8 mouse cellular contexts compared by ENCODE assay signal in genomic region chr4:57543692-57544256, GRCm38 (mm10). TPM values are rescaled to one million over a fixed set of nuclear protein-coding genes. Genes with fewer than 3 reads are reported as not detected.
DNase-seq lines count a peak whose midpoint lies in the region; ATAC-seq and TF ChIP-seq lines count a peak whose summit lies in the region.

No protein-coding gene starts in this region.

- WGBS in kidney, embryonic 14.5 days, result 6% methylated on average over 6 of the region's 6 CpGs
- 3% methylated on average over 6 of the region's 6 CpGs for WGBS in limb, embryonic 15.5 days
- WGBS in stomach, embryonic 14.5 days, result 2% methylated on average over 6 of the region's 6 CpGs

- peaks cover 9% of the 10 kb centered on the region for H3K4me1 ChIP-seq in kidney, embryonic 14.5 days (ENCODE audit: control insufficient read depth, insufficient read depth, low read length)
- H3K4me1 ChIP-seq in embryonic fibroblast, embryonic 13.5 days (ENCODE audit: control insufficient read depth, insufficient read depth, low read length), result peaks cover 5% of the 10 kb centered on the region
- peaks cover 21% of the 10 kb centered on the region for H3K4me1 ChIP-seq in limb, embryonic 15.5 days
- peaks cover 10% of the 10 kb centered on the region for H3K4me1 ChIP-seq in stomach, embryonic 14.5 days (ENCODE audit: control insufficient read depth, insufficient read depth, low read length)

- peak overlapping the region; percentile 67; the same call in 1 of the 2 replicates for H3K27ac ChIP-seq in kidney, embryonic 14.5 days (ENCODE audit: low read depth, low read length)
- H3K27ac ChIP-seq in embryonic fibroblast, embryonic 13.5 days (ENCODE audit: insufficient read depth, low read length), result peak overlapping the region; percentile 92
- H3K27ac ChIP-seq in limb, embryonic 15.5 days, result peak overlapping the region; percentile 82
- peak overlapping the region; percentile 90 for H3K27ac ChIP-seq in stomach, embryonic 14.5 days (ENCODE audit: low read length)

- no peak overlapping the region for H3K4me3 ChIP-seq in kidney, embryonic 14.5 days (ENCODE audit: low read length)
- H3K4me3 ChIP-seq in embryonic fibroblast, embryonic 13.5 days (ENCODE audit: insufficient read depth, low read length), result no peak overlapping the region
- no peak overlapping the region for H3K4me3 ChIP-seq in limb, embryonic 15.5 days
- H3K4me3 ChIP-seq in stomach, embryonic 14.5 days (ENCODE audit: low read depth, low read length), result no peak overlapping the region

- no peak for DNase-seq in kidney, adult 8-10 months
- DNase-seq in Muller cell, postnatal 12 days (ENCODE audit: inconsistent ontology term), result peak; percentile 93
- no peak for DNase-seq in cerebellum, adult 11 months
- no peak for DNase-seq in gastrocnemius, postnatal 10 days

- H3K27me3 ChIP-seq in kidney, embryonic 14.5 days (ENCODE audit: control insufficient read depth, insufficient read depth, low read length), result no peaks in the 10 kb centered on the region
- H3K27me3 ChIP-seq in limb, embryonic 15.5 days, result no peaks in the 10 kb centered on the region
- no peaks in the 10 kb centered on the region for H3K27me3 ChIP-seq in stomach, embryonic 14.5 days (ENCODE audit: control insufficient read depth, insufficient read depth, low read length)

- TF ChIP-seq CTCF in embryonic fibroblast, embryonic 13.5 days (IDR thresholded peaks at IDR 0.05; ENCODE audit: borderline replicate concordance, insufficient read depth, low read length), result no peak

- peak; percentile 78; the same call in 1 of the 2 replicates for ATAC-seq in kidney, embryonic 14.5 days (ENCODE audit: low FRiP score, low TSS enrichment)
- peak; percentile 75 for ATAC-seq in limb, embryonic 15.5 days (ENCODE audit: insufficient number of reproducible peaks, low FRiP score, low TSS enrichment, low read depth)
- ATAC-seq in stomach, embryonic 14.5 days (ENCODE audit: insufficient number of reproducible peaks, insufficient read depth, low FRiP score, low read depth), result peak; percentile 49; the same call in 1 of the 2 replicates

- TF ChIP-seq POLR2A in embryonic fibroblast, embryonic 13.5 days (IDR thresholded peaks at IDR 0.05; ENCODE audit: low read depth, low read length), result peak; percentile 59

- H3K36me3 ChIP-seq in kidney, embryonic 14.5 days (ENCODE audit: control insufficient read depth, insufficient read depth, low read length), result no peaks in the 10 kb centered on the region
- H3K36me3 ChIP-seq in limb, embryonic 15.5 days, result no peaks in the 10 kb centered on the region
- no peaks in the 10 kb centered on the region for H3K36me3 ChIP-seq in stomach, embryonic 14.5 days (ENCODE audit: control insufficient read depth, insufficient read depth, low read length)

- peak overlapping the region; percentile 15; the same call in 1 of the 2 replicates for H3K4me2 ChIP-seq in kidney, embryonic 14.5 days (replicated peaks; ENCODE audit: low read depth, low read length)
- H3K4me2 ChIP-seq in limb, embryonic 15.5 days, result peak overlapping the region; percentile 24
- H3K4me2 ChIP-seq in stomach, embryonic 14.5 days (replicated peaks; ENCODE audit: low read depth, low read length), result peak overlapping the region; percentile 17

- H3K9me3 ChIP-seq in kidney, embryonic 14.5 days (ENCODE audit: control insufficient read depth, low read length), result no peaks in the 10 kb centered on the region
- no peaks in the 10 kb centered on the region for H3K9me3 ChIP-seq in limb, embryonic 15.5 days
- no peaks in the 10 kb centered on the region for H3K9me3 ChIP-seq in stomach, embryonic 14.5 days (ENCODE audit: control insufficient read depth, low read depth, low read length)

- H3K9ac ChIP-seq in kidney, embryonic 14.5 days (ENCODE audit: low read depth, low read length), result no peak overlapping the region
- H3K9ac ChIP-seq in limb, embryonic 15.5 days, result no peak overlapping the region
- H3K9ac ChIP-seq in stomach, embryonic 14.5 days (replicated peaks; ENCODE audit: low read depth, low read length), result no peak overlapping the region

RNA-seq across cellular contexts. Expression of gene Pakap, which starts 24.2 kb away (rescaled TPM):
- polyA plus RNA-seq in kidney, embryonic 14.5 days (2014; fragmentation: Nextera tagmentation; extraction: Ambion mirVana), result 5.7 and 18.7 TPM in 2 replicates
- polyA plus RNA-seq in embryonic fibroblast, embryonic 13.5 days (2011; ENCODE audit: insufficient read length, low read depth, missing spikeins), result 14.7 and 26.4 TPM in 2 replicates
- polyA plus RNA-seq in limb, embryonic 15.5 days (2015; fragmentation: Nextera tagmentation; extraction: Ambion mirVana), result 30.5 and 30.8 TPM in 2 replicates
- 30.1 and 32.7 TPM in 2 replicates for polyA plus RNA-seq in stomach, embryonic 14.5 days (2014; fragmentation: Nextera tagmentation; extraction: Ambion mirVana)
- 10 to 100 TPM; 15.2 to 16.5 TPM for total RNA-seq in gastrocnemius, postnatal 10 days (2021)
